Mouse (Mus musculus) midbrain, embryonic 14.5 days (tissue): ENCODE measurements around the gene Saysd1. TPM values are rescaled to one million over a fixed set of nuclear protein-coding genes. Genes with fewer than 3 reads are reported as not detected.

ENCODE experiments used
- ATAC-seq: fragments of 200-750 bp; cut with Nextera tagmentation; 2 replicates; pipeline ENCODE4 v1.8.0; 2017; ENCODE audit warnings: moderate number of reproducible peaks, moderate library complexity; ENCODE audit not compliant: low FRiP score, low TSS enrichment
- DNase-seq: peaks from one replicate; pipeline ENCODE4 v3.0.0-alpha.2; 2015
- H3K27ac ChIP-seq: fragments of 300-500 bp; sonication (generic); replicated peaks from 2 replicates; pipeline ENCODE4 v1.5.1; 2014; ENCODE audit warnings: mild to moderate bottlenecking, low read depth, low read length, moderate library complexity
- H3K27me3 ChIP-seq: fragments of 300-500 bp; sonication (generic); 2 replicates; pipeline ENCODE4 v1.6.1; 2014; ENCODE audit warnings: low read length, control low read depth, mixed read lengths; ENCODE audit not compliant: control insufficient read depth, insufficient read depth
- H3K36me3 ChIP-seq: fragments of 300-500 bp; sonication (generic); 2 replicates; pipeline ENCODE4 v1.6.1; 2014; ENCODE audit warnings: low read length, control low read depth; ENCODE audit not compliant: control insufficient read depth, insufficient read depth
- H3K4me1 ChIP-seq: fragments of 300-500 bp; sonication (generic); 2 replicates; pipeline ENCODE4 v1.6.1; 2014; ENCODE audit warnings: mild to moderate bottlenecking, antibody characterized with exemption, low read length, control low read depth; ENCODE audit not compliant: control insufficient read depth, insufficient read depth
- H3K4me2 ChIP-seq: fragments of 300-500 bp; sonication (generic); 2 replicates; pipeline ENCODE4 v1.6.1; 2014; ENCODE audit warnings: mild to moderate bottlenecking, low read length, moderate library complexity
- H3K4me3 ChIP-seq: fragments of 300-500 bp; sonication (generic); replicated peaks from 2 replicates; pipeline ENCODE4 v1.5.1; 2014; ENCODE audit warnings: low read depth, low read length
- H3K9ac ChIP-seq: fragments of 300-500 bp; sonication (generic); replicated peaks from 2 replicates; pipeline ENCODE4 v1.6.1; 2014; ENCODE audit warnings: mild to moderate bottlenecking, low read length, moderate library complexity
- H3K9me3 ChIP-seq: fragments of 300-500 bp; sonication (generic); 2 replicates; pipeline ENCODE4 v1.6.1; 2016; ENCODE audit warnings: low read length, control low read depth, mixed read lengths; ENCODE audit not compliant: control insufficient read depth
- WGBS: fragments of 180-500 bp; shearing (Covaris S2); extraction: QIAGEN DNeasy Blood & Tissue Kit; methylation state at CpG from one replicate; pipeline ENCODE4 v1.1.7; 2014; 5-methylcytosine and 5-hydroxymethylcytosine counted together
- polyA plus RNA-seq: library from polyadenylated mRNA; unstranded; fragments of >200 nt; fragmentation: Nextera tagmentation; extraction: Ambion mirVana; gene quantifications from 2 replicates; pipeline ENCODE4 v1.2.1, GENCODE M21; 2014

Gene Saysd1
- polyA plus RNA-seq, 1 experiment from 2014 or later, result 13.7 TPM

DNA sequence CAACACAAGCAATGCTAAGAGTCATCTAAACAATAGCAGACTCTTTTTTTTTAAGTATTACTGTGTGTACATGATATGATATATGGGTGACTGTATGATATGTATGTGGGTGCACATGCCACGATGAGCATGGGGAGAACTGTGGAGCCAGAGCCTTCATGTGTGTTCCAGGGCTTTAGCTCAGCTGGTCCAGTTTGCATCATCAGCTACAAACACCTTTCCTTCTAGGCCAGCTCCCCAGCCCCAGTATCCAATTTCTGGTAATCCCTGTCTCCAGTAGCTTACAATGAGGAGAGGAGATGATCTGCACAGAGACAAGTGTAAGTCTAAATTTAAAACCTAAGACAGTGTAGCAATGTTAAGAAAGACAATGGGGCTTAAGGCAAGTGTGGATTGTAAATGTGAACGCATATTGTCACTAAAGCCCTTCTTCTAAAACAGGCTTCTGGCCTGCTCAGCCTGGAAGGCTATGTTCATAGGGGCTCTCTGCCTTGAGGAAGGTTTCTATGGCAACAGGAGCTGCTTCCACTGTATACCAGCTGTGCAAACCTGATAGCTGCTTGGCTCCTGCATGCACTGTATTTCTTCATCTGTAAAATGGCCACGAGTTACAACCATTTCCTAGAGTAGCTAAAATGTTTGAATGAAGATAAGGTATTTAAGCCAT is 90.4 kb downstream of the Saysd1 start:
- Histone ChIP-seq H3K36me3 (no peaks in the 10 kb centered on the region), H3K4me1 (peaks cover 9% of the 10 kb centered on the region), H3K4me2 (no peak overlapping the region), H3K27me3 (no peaks in the 10 kb centered on the region), H3K27ac (peak overlapping the region; percentile 88), H3K4me3 (no peak overlapping the region), H3K9me3 (no peaks in the 10 kb centered on the region), H3K9ac (no peak overlapping the region)
- DNase-seq (peak; percentile 89), ATAC-seq (peak; percentile 92)
- WGBS, result 30% methylated on average over 3 of the region's 3 CpGs

DNA sequence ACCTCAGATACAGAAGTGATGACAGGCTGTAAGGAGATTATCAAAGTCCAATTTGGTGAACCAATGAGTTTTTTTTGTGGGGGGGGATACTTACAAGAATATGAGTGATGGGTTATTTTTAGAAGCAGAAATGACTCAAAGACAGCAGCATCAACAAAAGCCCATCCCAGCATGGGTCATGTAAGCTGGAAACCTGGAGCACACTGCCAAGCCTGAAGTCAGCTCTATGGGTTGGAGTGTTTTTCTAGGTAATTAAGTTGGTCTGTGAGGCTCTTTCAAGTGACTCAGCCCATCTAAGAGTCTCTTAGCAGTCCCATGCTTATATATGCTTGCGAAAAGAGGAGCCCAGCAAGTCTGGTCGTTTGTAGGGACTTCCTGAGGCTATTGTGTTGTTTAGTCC is 91.0 kb downstream of the Saysd1 start:
- Histone ChIP-seq H3K9me3 (no peaks in the 10 kb centered on the region), H3K27me3 (no peaks in the 10 kb centered on the region), H3K4me1 (peaks cover 9% of the 10 kb centered on the region), H3K27ac (peak overlapping the region; percentile 88), H3K36me3 (no peaks in the 10 kb centered on the region), H3K4me3 (no peak overlapping the region), H3K9ac (no peak overlapping the region), H3K4me2 (no peak overlapping the region)
- WGBS, result 51% methylated on average over 2 of the region's 2 CpGs
- ATAC-seq, result no peak
- DNase-seq, result no peak

DNA sequence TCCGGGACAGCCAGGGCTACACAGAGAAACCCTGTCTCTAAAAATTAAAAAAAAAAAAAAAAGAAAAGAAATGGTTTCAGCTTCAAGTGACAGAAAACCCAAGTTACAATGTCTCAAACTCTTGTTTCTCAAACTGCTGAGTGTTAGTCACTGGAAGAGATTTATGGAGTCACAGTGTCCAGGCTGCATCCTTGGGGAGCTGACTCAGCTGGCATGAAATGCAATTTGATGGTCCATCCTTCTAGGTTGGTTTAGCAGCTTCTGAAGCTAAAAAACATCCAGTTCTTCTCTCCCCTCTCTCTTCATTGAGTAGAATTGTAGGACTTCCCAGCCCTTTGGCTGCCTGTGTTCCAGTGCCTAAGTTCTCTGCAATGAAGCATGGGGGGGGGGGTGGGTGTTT is 94.3 kb downstream of the Saysd1 start:
- Histone ChIP-seq H3K27ac (no peak overlapping the region), H3K27me3 (no peaks in the 10 kb centered on the region), H3K9me3 (no peaks in the 10 kb centered on the region), H3K9ac (no peak overlapping the region), H3K4me1 (peaks cover 9% of the 10 kb centered on the region), H3K4me3 (no peak overlapping the region), H3K4me2 (no peak overlapping the region), H3K36me3 (no peaks in the 10 kb centered on the region)
- WGBS, result 100% methylated on average over 1 of the region's 1 CpGs
- ATAC-seq (no peak), DNase-seq (no peak)

- Histone ChIP-seq H3K9me3 (no peaks in the 10 kb centered on the region), H3K4me3 (no peak overlapping the region), H3K27me3 (no peaks in the 10 kb centered on the region), H3K9ac (no peak overlapping the region), H3K27ac (no peak overlapping the region), H3K4me2 (no peak overlapping the region), H3K36me3 (no peaks in the 10 kb centered on the region), H3K4me1 (no peaks in the 10 kb centered on the region)
- DNase-seq (no peak), ATAC-seq (no peak)
- 84% methylated on average over 2 of the region's 2 CpGs for WGBS
Measured at GRCm38 (mm10) chr14:20041836-20042235, 96.5 kb downstream of the Saysd1 start.

DNA sequence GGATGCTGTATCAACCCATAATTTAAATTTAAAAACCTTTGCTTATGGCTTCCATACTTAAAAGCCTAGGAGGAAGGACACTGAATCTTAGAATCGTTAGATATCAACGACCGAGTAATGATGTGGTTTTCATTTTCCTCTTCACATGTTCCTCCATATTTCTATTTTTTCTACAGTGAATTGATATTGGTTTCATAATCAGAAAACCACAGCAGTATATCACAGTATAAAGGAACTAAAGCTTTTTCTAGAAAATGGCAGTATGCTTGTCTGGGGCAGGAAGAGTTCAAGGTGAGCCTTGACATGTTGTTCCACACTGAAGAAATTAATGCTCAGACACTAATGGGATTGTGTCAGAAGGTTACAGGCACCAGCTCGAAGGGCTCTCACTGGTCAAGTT is 97.4 kb downstream of the Saysd1 start:
- Histone ChIP-seq H3K27ac (no peak overlapping the region), H3K9me3 (no peaks in the 10 kb centered on the region), H3K36me3 (no peaks in the 10 kb centered on the region), H3K4me2 (no peak overlapping the region), H3K4me3 (no peak overlapping the region), H3K9ac (no peak overlapping the region), H3K27me3 (no peaks in the 10 kb centered on the region), H3K4me1 (no peaks in the 10 kb centered on the region)
- WGBS, result 94% methylated on average over 4 of the region's 4 CpGs
- DNase-seq (no peak), ATAC-seq (no peak)

DNA sequence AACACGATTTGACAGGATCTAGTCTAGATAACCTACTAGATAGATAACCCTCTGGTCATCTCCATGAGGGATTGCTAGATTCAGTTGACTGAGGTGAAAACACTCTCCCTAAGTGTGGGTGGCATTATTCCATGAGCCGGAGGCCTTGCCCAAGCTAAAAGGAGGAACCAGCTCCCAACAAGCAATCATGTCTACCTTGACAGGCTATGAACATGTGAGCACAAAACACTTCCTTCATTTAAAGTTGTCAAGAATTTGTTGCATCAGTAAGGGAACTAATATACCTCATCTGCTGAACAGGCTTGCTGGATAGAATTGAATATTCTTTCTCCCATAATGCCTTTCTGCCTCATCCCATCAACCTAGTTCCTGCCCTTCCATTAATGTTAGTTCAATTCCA is 98.5 kb downstream of the Saysd1 start:
- H3K36me3 ChIP-seq, result no peaks in the 10 kb centered on the region
- no peak overlapping the region for H3K4me3 ChIP-seq
- H3K27ac ChIP-seq, result no peak overlapping the region
- no peak for DNase-seq
- WGBS, result 93% methylated on average over 2 of the region's 2 CpGs
- ATAC-seq, result no peak
- H3K4me2 ChIP-seq, result no peak overlapping the region
- H3K27me3 ChIP-seq, result no peaks in the 10 kb centered on the region
- H3K9me3 ChIP-seq, result no peaks in the 10 kb centered on the region
- H3K9ac ChIP-seq, result no peak overlapping the region
- H3K4me1 ChIP-seq, result no peaks in the 10 kb centered on the region

GRCm38 (mm10) chr14:20032738-20033116 is 105.6 kb downstream of the Saysd1 start:
- DNase-seq (no peak), ATAC-seq (no peak)
- H3K4me2 ChIP-seq, result no peak overlapping the region
- WGBS, result 52% methylated on average over 2 of the region's 3 CpGs
- H3K4me1 ChIP-seq, result no peaks in the 10 kb centered on the region
- H3K27ac ChIP-seq, result no peak overlapping the region
- H3K36me3 ChIP-seq, result no peaks in the 10 kb centered on the region
- H3K9ac ChIP-seq, result no peak overlapping the region
- no peaks in the 10 kb centered on the region for H3K9me3 ChIP-seq
- no peaks in the 10 kb centered on the region for H3K27me3 ChIP-seq
- no peak overlapping the region for H3K4me3 ChIP-seq

- Histone ChIP-seq H3K4me3 (no peak overlapping the region), H3K36me3 (no peaks in the 10 kb centered on the region), H3K4me1 (no peaks in the 10 kb centered on the region), H3K27me3 (no peaks in the 10 kb centered on the region), H3K27ac (no peak overlapping the region), H3K9ac (no peak overlapping the region), H3K4me2 (no peak overlapping the region), H3K9me3 (no peaks in the 10 kb centered on the region)
- 85% methylated on average over 19 of the region's 19 CpGs for WGBS
- ATAC-seq (no peak), DNase-seq (no peak)
Measured at GRCm38 (mm10) chr14:20032016-20032737, 106.2 kb downstream of the Saysd1 start.

DNA sequence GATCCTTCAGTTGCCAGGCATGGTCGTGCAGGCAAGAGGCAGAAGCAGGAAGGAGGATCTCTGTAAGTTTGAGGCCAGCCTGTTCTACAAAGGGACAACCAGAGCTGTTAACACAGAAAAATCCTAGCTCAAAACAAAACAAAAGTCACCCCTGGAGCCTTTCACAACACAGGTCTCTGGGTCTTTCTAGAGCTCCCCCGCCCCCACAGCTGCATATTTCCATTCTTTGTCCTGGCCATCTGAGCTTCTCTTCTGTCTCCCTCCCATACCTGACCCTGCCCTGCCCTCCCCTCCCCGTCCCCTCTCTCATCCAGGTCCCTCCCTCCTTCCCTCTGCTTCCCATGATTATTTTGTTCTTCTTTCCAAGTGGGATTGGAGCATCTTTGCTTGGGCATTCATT is 108.7 kb downstream of the Saysd1 start:
- Histone ChIP-seq H3K27me3 (no peaks in the 10 kb centered on the region), H3K9ac (no peak overlapping the region), H3K36me3 (no peaks in the 10 kb centered on the region), H3K27ac (no peak overlapping the region), H3K4me2 (no peak overlapping the region), H3K9me3 (no peaks in the 10 kb centered on the region), H3K4me1 (no peaks in the 10 kb centered on the region), H3K4me3 (no peak overlapping the region)
- WGBS, result 21% methylated on average over 3 of the region's 3 CpGs
- ATAC-seq (no peak), DNase-seq (no peak)
